25 mouse cellular contexts compared by ENCODE assay signal in genomic region chr1:120161502-120161901, GRCm38 (mm10).
"Had no signal": no experiment of that assay in that cellular context is flagged by ENCODE, and none has a peak within 500 bp of the region (broad histone marks: within the 10 kb centered on the region; RNA-seq: fewer than 3 reads in every experiment).

No protein-coding gene starts in this region.

- H3K4me1 ChIP-seq: heart, embryonic 10.5 days; heart, embryonic 12.5 days; liver, embryonic 13.5 days; liver, embryonic 15.5 days had no signal

- ATAC-seq: hindbrain, embryonic 16.5 days; inflammation-experienced regulatory T-cells, adult 6 months had no signal

- H3K9me3 ChIP-seq: heart, embryonic 10.5 days; heart, embryonic 12.5 days; hindbrain, embryonic 10.5 days; hindbrain, embryonic 12.5 days; kidney, embryonic 15.5 days; limb, embryonic 10.5 days; limb, embryonic 12.5 days; liver, embryonic 13.5 days; liver, embryonic 15.5 days had no signal

- H3K9ac ChIP-seq: heart, embryonic 12.5 days; hindbrain, embryonic 12.5 days; hindbrain, embryonic 14.5 days; kidney, embryonic 15.5 days; limb, embryonic 12.5 days; liver, embryonic 13.5 days; liver, embryonic 15.5 days had no signal

- H3K27ac ChIP-seq: gastrocnemius, adult 2 months; heart, embryonic 10.5 days; hindbrain, embryonic 10.5 days; hindbrain, embryonic 12.5 days; hindbrain, embryonic 14.5 days; kidney, embryonic 15.5 days; kidney, postnatal 0 days; left cerebral cortex, adult 2 months; limb, embryonic 10.5 days; limb, embryonic 12.5 days; liver, embryonic 13.5 days; liver, embryonic 15.5 days had no signal

- DNase-seq: gastrocnemius, adult 2 months; gastrocnemius, postnatal 10 days; gastrocnemius, postnatal 25 days; heart, postnatal 10 days; heart, postnatal 4 days; kidney, adult 11 months; kidney, adult 2 months; kidney, adult 9 months; kidney, postnatal 14 days; kidney, postnatal 36 days; liver; liver, embryonic 13.5 days had no signal

- H3K27me3 ChIP-seq: heart, embryonic 12.5 days; hindbrain, embryonic 12.5 days; kidney, embryonic 15.5 days; limb, embryonic 12.5 days; liver, embryonic 13.5 days; liver, embryonic 15.5 days had no signal

- H3K36me3 ChIP-seq: heart, embryonic 10.5 days; hindbrain, embryonic 10.5 days; hindbrain, embryonic 12.5 days; kidney, embryonic 15.5 days; limb, embryonic 10.5 days; limb, embryonic 12.5 days; liver, embryonic 13.5 days; liver, embryonic 15.5 days had no signal

- H3K4me3 ChIP-seq: gastrocnemius, adult 2 months; heart, embryonic 10.5 days; heart, embryonic 12.5 days; hindbrain, embryonic 10.5 days; hindbrain, embryonic 12.5 days; kidney, embryonic 15.5 days; left cerebral cortex, adult 2 months; limb, embryonic 10.5 days; limb, embryonic 12.5 days; liver, embryonic 13.5 days; liver, embryonic 15.5 days had no signal

- H3K4me2 ChIP-seq: heart, embryonic 12.5 days; hindbrain, embryonic 12.5 days; hindbrain, embryonic 14.5 days; kidney, embryonic 15.5 days; limb, embryonic 12.5 days; liver, embryonic 13.5 days; liver, embryonic 15.5 days had no signal
